Mouse (Mus musculus): ENCODE measurements at regions not wholly inside any gene's neighbourhood (a gene's known extent, or its start where the extent isn't known, plus 50 kb on each side); places are given as distances from the start of the nearest gene placed in this dataset.

- DNase-seq (ENCODE audit: inconsistent age in 2 of 2, low spot score in 1 of 2), result peak in 1 of 2 experiments; percentile 44
Measured at GRCm38 (mm10) chr13:52702201-52702611, 119.2 kb downstream of the Syk start.

- no peak for DNase-seq (ENCODE audit: inconsistent age in 2 of 2, low spot score in 1 of 2)
Measured at GRCm38 (mm10) chr13:52703401-52704164, 120.6 kb downstream of the Syk start.

- no peak for DNase-seq (ENCODE audit: inconsistent age in 2 of 2, low spot score in 1 of 2)
Measured at GRCm38 (mm10) chr13:52704673-52705072, 121.7 kb downstream of the Syk start.

GRCm38 (mm10) chr13:52709580-52709979 lies 126.6 kb downstream of the Syk start:
- DNase-seq (ENCODE audit: inconsistent age in 2 of 2, low spot score in 1 of 2), result no peak

- DNase-seq (ENCODE audit: inconsistent age in 2 of 2, low spot score in 1 of 2), result peak; percentile 77 to 95
Measured at GRCm38 (mm10) chr13:52711713-52712369, 128.9 kb downstream of the Syk start.

GRCm38 (mm10) chr13:52721463-52721862 lies 138.5 kb downstream of the Syk start:
- DNase-seq (ENCODE audit: inconsistent age in 2 of 2, low spot score in 1 of 2), result no peak

- DNase-seq (ENCODE audit: inconsistent age in 2 of 2, low spot score in 1 of 2), result no peak
Measured at GRCm38 (mm10) chr13:52722718-52723117, 139.7 kb downstream of the Syk start.

GRCm38 (mm10) chr13:52726043-52726442 lies 143.1 kb downstream of the Syk start:
- no peak for DNase-seq (ENCODE audit: inconsistent age in 2 of 2, low spot score in 1 of 2)

- DNase-seq (ENCODE audit: inconsistent age in 2 of 2, low spot score in 1 of 2), result no peak
Measured at GRCm38 (mm10) chr13:52726525-52726924, 143.6 kb downstream of the Syk start.

GRCm38 (mm10) chr13:52735453-52735933 lies 152.5 kb downstream of the Syk start:
- DNase-seq (ENCODE audit: inconsistent age in 2 of 2, low spot score in 1 of 2), result no peak

- peak; percentile 65 to 86 for DNase-seq (ENCODE audit: inconsistent age in 2 of 2, low spot score in 1 of 2)
Measured at GRCm38 (mm10) chr13:52735934-52736523, 153.1 kb downstream of the Syk start.

- no peak for DNase-seq (ENCODE audit: inconsistent age in 2 of 2, low spot score in 1 of 2)
Measured at GRCm38 (mm10) chr13:52738095-52738660, 155.2 kb downstream of the Syk start.

GRCm38 (mm10) chr13:52741371-52741770 lies 158.4 kb downstream of the Syk start:
- no peak for DNase-seq (ENCODE audit: inconsistent age in 2 of 2, low spot score in 1 of 2)

GRCm38 (mm10) chr13:52756005-52756404 lies 173.0 kb downstream of the Syk start:
- DNase-seq (ENCODE audit: inconsistent age in 2 of 2, low spot score in 1 of 2), result no peak

GRCm38 (mm10) chr13:52765508-52766181 lies 163.8 kb downstream of the Auh start:
- DNase-seq (ENCODE audit: inconsistent age in 2 of 2, low spot score in 1 of 2), result peak; percentile 65 to 91

GRCm38 (mm10) chr13:52766236-52766635 lies 163.2 kb downstream of the Auh start:
- DNase-seq (ENCODE audit: inconsistent age in 2 of 2, low spot score in 1 of 2), result peak; percentile 15 to 75

GRCm38 (mm10) chr13:52769956-52770355 lies 159.5 kb downstream of the Auh start:
- no peak for DNase-seq (ENCODE audit: inconsistent age in 2 of 2, low spot score in 1 of 2)

- no peak for DNase-seq (ENCODE audit: inconsistent age in 2 of 2, low spot score in 1 of 2)
Measured at GRCm38 (mm10) chr13:52771518-52771917, 158.0 kb downstream of the Auh start.

GRCm38 (mm10) chr13:52772081-52772480 lies 157.4 kb downstream of the Auh start:
- peak in 1 of 2 experiments; percentile 57 for DNase-seq (ENCODE audit: inconsistent age in 2 of 2, low spot score in 1 of 2)

GRCm38 (mm10) chr13:52777396-52778034 lies 152.0 kb downstream of the Auh start:
- no peak for DNase-seq (ENCODE audit: inconsistent age in 2 of 2, low spot score in 1 of 2)
